Mouse (Mus musculus): ENCODE measurements around the gene Ndufa6. TPM values are rescaled to one million over a fixed set of nuclear protein-coding genes. Genes with fewer than 3 reads are reported as not detected.

Gene Ndufa6
- total and polyA plus RNA-seq, 3 experiments: 124 to 344 (median 331) TPM

DNA sequence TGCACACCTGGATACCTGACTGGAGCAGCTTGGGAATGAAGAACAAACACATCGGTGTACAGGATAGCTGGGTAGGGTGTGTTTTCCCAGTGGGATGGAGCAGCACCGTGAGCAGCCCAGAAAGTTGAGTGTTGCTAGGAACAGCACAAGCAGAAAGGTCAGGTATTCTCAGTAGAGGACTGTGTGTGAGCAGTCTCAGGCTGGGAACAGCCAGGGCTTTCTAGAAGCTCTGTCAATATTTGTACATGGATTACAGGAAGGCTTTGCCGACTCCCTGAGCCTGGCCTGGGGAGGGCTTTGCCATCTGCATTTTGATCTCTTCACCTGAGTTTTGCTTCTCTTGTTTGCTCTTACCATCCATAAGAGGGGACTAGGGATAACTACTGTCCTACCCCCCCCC is 47.0 kb downstream of the Ndufa6 start:
- TF ChIP-seq TAL1 (conservative IDR thresholded peaks at IDR 0.05; ENCODE audit: low read depth, low read length): no peak
- TF ChIP-seq GATA1 (IDR thresholded peaks at IDR 0.05; ENCODE audit: borderline replicate concordance, low read length): no peak
- no peak for TF ChIP-seq CTCF (IDR thresholded peaks at IDR 0.05; ENCODE audit: low read depth, low read length)
- TF ChIP-seq POLR2AphosphoS5 (IDR thresholded peaks at IDR 0.05; ENCODE audit: insufficient replicate concordance, low read depth, low read length): no peak
- no peak for TF ChIP-seq GATA2 (IDR thresholded peaks at IDR 0.05; ENCODE audit: borderline replicate concordance, low read depth, low read length)
- no peak overlapping the region for H3K4me3 ChIP-seq (ENCODE audit: low read depth, low read length)
- no peaks in the 10 kb centered on the region for H3K36me3 ChIP-seq (replicated peaks)
- DNase-seq (ENCODE audit: low spot score): no peak
- no peaks in the 10 kb centered on the region for H3K4me1 ChIP-seq (ENCODE audit: insufficient read depth, low read depth, low read length)
- H3K27me3 ChIP-seq (ENCODE audit: insufficient read depth, low read length): peaks cover 38% of the 10 kb centered on the region
- no peaks in the 10 kb centered on the region for H3K9me3 ChIP-seq (replicated peaks)
- no peak for ATAC-seq (ENCODE audit: extremely low read depth, insufficient number of reproducible peaks, low FRiP score, poor library complexity, severe bottlenecking)

Other genes starting within 250 kb of the Ndufa6 start
- gene Ccdc134, start 226.4 kb downstream of the Ndufa6 start, total RNA-seq (2014; fragmentation: Nextera tagmentation): 9.0 and 16.7 TPM in 2 replicates
- 29.7 and 31.7 TPM in 2 replicates for gene Ccdc134, start 226.4 kb downstream of the Ndufa6 start, total RNA-seq (2017)
- gene Ccdc134, start 226.4 kb downstream of the Ndufa6 start, polyA plus RNA-seq (2012): 5.5 and 13.9 TPM in 2 replicates
- 97.6 and 164 TPM in 2 replicates for gene Srebf2, start 207.1 kb downstream of the Ndufa6 start, total RNA-seq (2014; fragmentation: Nextera tagmentation)
- gene Srebf2, start 207.1 kb downstream of the Ndufa6 start, total RNA-seq (2017): 42.5 and 48.5 TPM in 2 replicates
- gene Srebf2, start 207.1 kb downstream of the Ndufa6 start, polyA plus RNA-seq (2012): 440 and 648 TPM in 2 replicates
- gene Shisa8, start 141.5 kb downstream of the Ndufa6 start, total RNA-seq (2014; fragmentation: Nextera tagmentation): not detected in 2 replicates
- gene Shisa8, start 141.5 kb downstream of the Ndufa6 start, total RNA-seq (2017): 0.05 TPM in 1 of 2 replicates, not detected in the other
- gene Shisa8, start 141.5 kb downstream of the Ndufa6 start, polyA plus RNA-seq (2012): not detected in 2 replicates
- gene Tnfrsf13c, start 130.0 kb downstream of the Ndufa6 start, total RNA-seq (2014; fragmentation: Nextera tagmentation): 1.6 and 2.4 TPM in 2 replicates
- gene Tnfrsf13c, start 130.0 kb downstream of the Ndufa6 start, total RNA-seq (2017): 0.71 and 1.2 TPM in 2 replicates
- 0.18 and 0.65 TPM in 2 replicates for gene Tnfrsf13c, start 130.0 kb downstream of the Ndufa6 start, polyA plus RNA-seq (2012)
- gene Cenpm, start 109.6 kb downstream of the Ndufa6 start, total RNA-seq (2014; fragmentation: Nextera tagmentation): 70.7 and 84.1 TPM in 2 replicates
- 13.7 and 15.7 TPM in 2 replicates for gene Cenpm, start 109.6 kb downstream of the Ndufa6 start, total RNA-seq (2017)
- 103 and 105 TPM in 2 replicates for gene Cenpm, start 109.6 kb downstream of the Ndufa6 start, polyA plus RNA-seq (2012)
- gene 1500009C09Rik, start 101.9 kb downstream of the Ndufa6 start, total RNA-seq (2014; fragmentation: Nextera tagmentation): not detected in 2 replicates
- not detected in 2 replicates for gene 1500009C09Rik, start 101.9 kb downstream of the Ndufa6 start, total RNA-seq (2017)
- gene 1500009C09Rik, start 101.9 kb downstream of the Ndufa6 start, polyA plus RNA-seq (2012): not detected in 2 replicates
- gene Sept3, start 79.4 kb downstream of the Ndufa6 start, total RNA-seq (2014; fragmentation: Nextera tagmentation): not detected in 2 replicates
- 0.05 and 0.12 TPM in 2 replicates for gene Sept3, start 79.4 kb downstream of the Ndufa6 start, total RNA-seq (2017)
- not detected in 2 replicates for gene Sept3, start 79.4 kb downstream of the Ndufa6 start, polyA plus RNA-seq (2012)
- gene Wbp2nl, start 55.4 kb downstream of the Ndufa6 start, total RNA-seq (2014; fragmentation: Nextera tagmentation): not detected in 2 replicates
- 0.11 TPM in 1 of 2 replicates, not detected in the other for gene Wbp2nl, start 55.4 kb downstream of the Ndufa6 start, total RNA-seq (2017)
- gene Wbp2nl, start 55.4 kb downstream of the Ndufa6 start, polyA plus RNA-seq (2012): not detected in 2 replicates
- gene Naga, start 15.4 kb downstream of the Ndufa6 start, total RNA-seq (2014; fragmentation: Nextera tagmentation): 190 and 198 TPM in 2 replicates
- gene Naga, start 15.4 kb downstream of the Ndufa6 start, total RNA-seq (2017): 200 and 229 TPM in 2 replicates
- gene Naga, start 15.4 kb downstream of the Ndufa6 start, polyA plus RNA-seq (2012): 274 and 333 TPM in 2 replicates
- gene Pheta2, start 15.4 kb downstream of the Ndufa6 start, total RNA-seq (2014; fragmentation: Nextera tagmentation): 50.8 and 67.8 TPM in 2 replicates
- gene Pheta2, start 15.4 kb downstream of the Ndufa6 start, total RNA-seq (2017): 37.9 and 42.2 TPM in 2 replicates
- gene Pheta2, start 15.4 kb downstream of the Ndufa6 start, polyA plus RNA-seq (2012): 12.5 and 18.8 TPM in 2 replicates
- gene Smdt1, start 15.4 kb downstream of the Ndufa6 start, total RNA-seq (2014; fragmentation: Nextera tagmentation): 68.2 and 118 TPM in 2 replicates
- gene Smdt1, start 15.4 kb downstream of the Ndufa6 start, total RNA-seq (2017): 115 and 129 TPM in 2 replicates
- 116 and 137 TPM in 2 replicates for gene Smdt1, start 15.4 kb downstream of the Ndufa6 start, polyA plus RNA-seq (2012)
- gene Cyp2d22, start 25.9 kb upstream of the Ndufa6 start, total RNA-seq (2014; fragmentation: Nextera tagmentation): not detected in 2 replicates
- gene Cyp2d22, start 25.9 kb upstream of the Ndufa6 start, total RNA-seq (2017): 0.11 and 1.0 TPM in 2 replicates
- not detected in 2 replicates for gene Cyp2d22, start 25.9 kb upstream of the Ndufa6 start, polyA plus RNA-seq (2012)
- not detected in 2 replicates for gene Cyp2d11, start 39.7 kb upstream of the Ndufa6 start, total RNA-seq (2014; fragmentation: Nextera tagmentation)
- gene Cyp2d11, start 39.7 kb upstream of the Ndufa6 start, total RNA-seq (2017): not detected in 2 replicates
- not detected in 2 replicates for gene Cyp2d11, start 39.7 kb upstream of the Ndufa6 start, polyA plus RNA-seq (2012)
- not detected in 2 replicates for gene Cyp2d10, start 52.9 kb upstream of the Ndufa6 start, total RNA-seq (2014; fragmentation: Nextera tagmentation)
- gene Cyp2d10, start 52.9 kb upstream of the Ndufa6 start, total RNA-seq (2017): 0.05 TPM in 1 of 2 replicates, not detected in the other
- gene Cyp2d10, start 52.9 kb upstream of the Ndufa6 start, polyA plus RNA-seq (2012): not detected in 2 replicates
- not detected in 2 replicates for gene Cyp2d9, start 79.1 kb upstream of the Ndufa6 start, total RNA-seq (2014; fragmentation: Nextera tagmentation)
- 0.44 and 0.70 TPM in 2 replicates for gene Cyp2d9, start 79.1 kb upstream of the Ndufa6 start, total RNA-seq (2017)
- gene Cyp2d9, start 79.1 kb upstream of the Ndufa6 start, polyA plus RNA-seq (2012): not detected in 2 replicates
- gene Cyp2d12, start 200.8 kb upstream of the Ndufa6 start, total RNA-seq (2014; fragmentation: Nextera tagmentation): not detected in 2 replicates
- 0.11 TPM in 1 of 2 replicates, not detected in the other for gene Cyp2d12, start 200.8 kb upstream of the Ndufa6 start, total RNA-seq (2017)
- not detected in 2 replicates for gene Cyp2d12, start 200.8 kb upstream of the Ndufa6 start, polyA plus RNA-seq (2012)